Mouse (Mus musculus) testis, adult 2 months (tissue): Measurements from ENCODE around the gene Slc22a18.

Source experiments
- CTCF ChIP-seq: fragments of 200-500 bp; IDR thresholded peaks from 2 replicates; pipeline ENCODE4 v1.5.1; 2012; ENCODE audit warnings: low read depth, mild to moderate bottlenecking, inconsistent platforms, low read length, moderate library complexity; ENCODE audit not compliant: control insufficient read depth, insufficient read depth, insufficient replicate concordance
- POLR2A ChIP-seq: fragments of 200-500 bp; IDR thresholded peaks from 2 replicates; pipeline ENCODE4 v1.6.1; 2012; ENCODE audit warnings: low read depth, mild to moderate bottlenecking, inconsistent platforms, low read length, moderate library complexity; ENCODE audit not compliant: control insufficient read depth

GRCm38 (mm10) chr7:143428814-143429499, 44.6 kb upstream of the Slc22a18 start:
- TF ChIP-seq CTCF (no peak), POLR2A (no peak)
